Mouse (Mus musculus): ENCODE results near the gene Nckap1l. TPM values are rescaled to one million over a fixed set of nuclear protein-coding genes. Genes with fewer than 3 reads are reported as not detected.

Gene Nckap1l
- polyA plus RNA-seq, 1 experiment from 2014 or later: 5.9 TPM

DNA sequence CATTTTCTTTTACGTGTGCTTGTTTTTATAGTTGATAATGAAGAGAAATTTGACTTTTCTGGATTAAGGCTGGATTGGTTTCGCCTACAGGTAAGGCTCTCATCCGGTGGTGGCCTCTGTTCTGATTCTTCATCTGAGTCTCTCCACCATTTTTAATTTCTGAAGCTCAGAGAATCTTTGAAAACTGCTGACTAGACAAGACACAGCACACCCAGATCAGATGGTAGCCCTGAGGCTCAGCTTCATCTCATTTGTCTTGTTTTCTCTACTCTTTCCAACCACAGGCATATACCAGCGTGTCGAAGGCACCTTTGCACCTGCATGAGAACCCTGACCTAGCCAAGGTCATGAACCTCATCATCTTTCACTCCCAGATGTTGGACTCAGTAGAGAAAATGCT, 20.2 kb downstream of the Nckap1l start:
- no peaks in the 10 kb centered on the region for H3K27me3 ChIP-seq

GRCm38 (mm10) chr15:103479080-103479606, 25.5 kb downstream of the Nckap1l start:
- Histone ChIP-seq H3K27ac (no peak overlapping the region), H3K4me3 (replicated peaks) (no peak overlapping the region), H3K27me3 (no peaks in the 10 kb centered on the region), H3K4me1 (replicated peaks) (no peaks in the 10 kb centered on the region), H3K36me3 (no peaks in the 10 kb centered on the region), H3K9ac (no peak overlapping the region), H3K4me2 (no peak overlapping the region), H3K9me3 (replicated peaks) (no peaks in the 10 kb centered on the region)
- WGBS (ENCODE audit: insufficient replicate concordance): 49% methylated on average over 1 of the region's 1 CpGs
- no peak for DNase-seq
- no peak for ATAC-seq (ENCODE audit: low read depth)

More for the DNA sequence above, 20.2 kb downstream of the Nckap1l start:
- Histone ChIP-seq H3K36me3 (no peaks in the 10 kb centered on the region), H3K27ac (no peak overlapping the region), H3K9me3 (replicated peaks) (no peaks in the 10 kb centered on the region), H3K4me2 (no peak overlapping the region), H3K4me3 (replicated peaks) (no peak overlapping the region), H3K9ac (no peak overlapping the region), H3K4me1 (replicated peaks) (no peaks in the 10 kb centered on the region)
- WGBS (ENCODE audit: insufficient replicate concordance): 73% methylated on average over 5 of the region's 5 CpGs
- DNase-seq: no peak
- ATAC-seq (ENCODE audit: low read depth): no peak

- Histone ChIP-seq H3K9me3 (replicated peaks) (no peaks in the 10 kb centered on the region), H3K36me3 (no peaks in the 10 kb centered on the region), H3K9ac (no peak overlapping the region), H3K4me1 (replicated peaks) (no peaks in the 10 kb centered on the region), H3K4me3 (replicated peaks) (no peak overlapping the region), H3K4me2 (no peak overlapping the region), H3K27me3 (no peaks in the 10 kb centered on the region), H3K27ac (no peak overlapping the region)
- 54% methylated on average over 2 of the region's 2 CpGs for WGBS (ENCODE audit: insufficient replicate concordance)
- DNase-seq (no peak), ATAC-seq (ENCODE audit: low read depth) (no peak)
Measured at GRCm38 (mm10) chr15:103480129-103480528, 26.5 kb downstream of the Nckap1l start.

GRCm38 (mm10) chr15:103482488-103482887, 28.9 kb downstream of the Nckap1l start:
- Histone ChIP-seq H3K4me3 (replicated peaks) (no peak overlapping the region), H3K9me3 (replicated peaks) (no peaks in the 10 kb centered on the region), H3K27me3 (no peaks in the 10 kb centered on the region), H3K36me3 (no peaks in the 10 kb centered on the region), H3K27ac (no peak overlapping the region), H3K4me1 (replicated peaks) (no peaks in the 10 kb centered on the region), H3K4me2 (no peak overlapping the region), H3K9ac (no peak overlapping the region)
- no peak for DNase-seq
- no peak for ATAC-seq (ENCODE audit: low read depth)
- 14% methylated on average over 1 of the region's 1 CpGs for WGBS (ENCODE audit: insufficient replicate concordance)

- 67% methylated on average over 2 of the region's 2 CpGs for WGBS (ENCODE audit: insufficient replicate concordance)
- no peak for ATAC-seq (ENCODE audit: low read depth)
Measured at GRCm38 (mm10) chr15:103484490-103484889, 30.9 kb downstream of the Nckap1l start.

DNA sequence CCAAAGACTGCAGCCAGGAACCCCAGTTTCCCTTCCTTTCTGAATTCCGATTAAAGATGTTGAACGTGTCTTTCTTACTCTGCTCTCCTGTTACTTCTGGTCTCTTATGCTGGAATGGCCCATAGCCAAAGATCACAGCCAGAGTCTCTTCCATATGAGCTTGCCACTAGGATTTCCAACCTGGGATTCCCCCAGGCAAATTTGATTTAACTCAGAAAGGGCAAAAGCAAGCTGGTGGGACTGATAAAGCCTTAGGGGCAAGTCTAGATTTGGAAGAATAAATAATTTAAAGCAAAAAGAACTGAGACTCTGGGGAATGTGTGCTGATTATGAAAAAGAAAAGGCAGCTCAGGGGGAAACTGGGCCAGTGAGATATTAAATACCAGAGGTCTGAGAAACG, 31.5 kb downstream of the Nckap1l start:
- no peaks in the 10 kb centered on the region for H3K36me3 ChIP-seq
- H3K4me2 ChIP-seq: no peak overlapping the region
- no peak overlapping the region for H3K4me3 ChIP-seq (replicated peaks)
- no peaks in the 10 kb centered on the region for H3K9me3 ChIP-seq (replicated peaks)
- no peak overlapping the region for H3K9ac ChIP-seq
- DNase-seq (no peak), ATAC-seq (ENCODE audit: low read depth) (no peak)
- 63% methylated on average over 3 of the region's 3 CpGs for WGBS (ENCODE audit: insufficient replicate concordance)
- H3K27me3 ChIP-seq: no peaks in the 10 kb centered on the region
- no peaks in the 10 kb centered on the region for H3K4me1 ChIP-seq (replicated peaks)
- H3K27ac ChIP-seq: no peak overlapping the region

More at GRCm38 (mm10) chr15:103484490-103484889, 30.9 kb downstream of the Nckap1l start:
- Histone ChIP-seq H3K27ac (no peak overlapping the region), H3K9me3 (replicated peaks) (no peaks in the 10 kb centered on the region), H3K36me3 (no peaks in the 10 kb centered on the region), H3K27me3 (no peaks in the 10 kb centered on the region), H3K9ac (no peak overlapping the region), H3K4me2 (no peak overlapping the region), H3K4me3 (replicated peaks) (no peak overlapping the region), H3K4me1 (replicated peaks) (no peaks in the 10 kb centered on the region)
- no peak for DNase-seq

DNA sequence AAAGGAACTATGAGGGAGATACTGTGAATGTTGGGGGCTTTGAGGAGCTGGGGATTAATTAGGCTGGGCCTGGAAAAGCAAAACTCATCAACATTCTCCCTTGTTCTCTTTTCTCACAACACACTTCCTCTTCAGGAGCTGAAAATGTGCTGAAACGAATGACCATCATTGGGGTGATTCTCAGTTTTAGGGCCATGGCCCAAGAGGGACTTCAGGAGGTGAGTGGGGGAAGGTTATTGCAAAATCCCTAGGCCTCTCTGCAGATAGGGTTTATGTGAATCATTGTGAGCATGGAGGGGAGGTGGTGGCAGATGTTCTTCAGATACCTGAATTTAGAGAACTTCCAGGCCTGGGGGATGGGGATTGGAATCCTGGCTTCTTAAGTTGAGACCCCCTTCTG, 33.1 kb downstream of the Nckap1l start:
- no peak overlapping the region for H3K9ac ChIP-seq
- H3K4me3 ChIP-seq (replicated peaks): no peak overlapping the region
- H3K4me2 ChIP-seq: no peak overlapping the region
- no peaks in the 10 kb centered on the region for H3K4me1 ChIP-seq (replicated peaks)
- DNase-seq (no peak), ATAC-seq (ENCODE audit: low read depth) (no peak)
- no peaks in the 10 kb centered on the region for H3K36me3 ChIP-seq
- no peaks in the 10 kb centered on the region for H3K9me3 ChIP-seq (replicated peaks)
- no peaks in the 10 kb centered on the region for H3K27me3 ChIP-seq
- H3K27ac ChIP-seq: no peak overlapping the region
- WGBS (ENCODE audit: insufficient replicate concordance): 33% methylated on average over 1 of the region's 1 CpGs

DNA sequence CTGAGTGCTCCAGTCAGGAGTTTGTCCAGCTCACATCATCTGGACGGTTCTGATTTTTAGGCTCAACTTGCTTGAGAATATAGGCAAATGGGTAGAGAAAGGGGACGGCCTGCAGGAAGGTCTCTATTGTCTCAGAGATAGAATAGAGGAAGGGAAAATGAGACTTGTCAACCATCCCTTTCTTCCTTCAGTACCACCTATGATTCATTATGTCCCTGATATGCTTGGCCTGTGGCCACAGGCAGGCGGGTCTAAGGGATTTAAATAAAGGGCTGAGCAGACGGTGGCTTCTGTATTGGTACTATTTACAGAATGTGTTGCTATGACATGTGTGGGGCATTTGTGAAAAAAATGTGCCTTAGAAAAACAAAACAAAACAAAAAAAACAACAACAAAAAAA, 34.7 kb downstream of the Nckap1l start:
- no peak overlapping the region for H3K9ac ChIP-seq
- H3K36me3 ChIP-seq: no peaks in the 10 kb centered on the region
- no peaks in the 10 kb centered on the region for H3K4me1 ChIP-seq (replicated peaks)
- ATAC-seq (ENCODE audit: low read depth) (no peak), DNase-seq (no peak)
- no peak overlapping the region for H3K4me3 ChIP-seq (replicated peaks)
- H3K9me3 ChIP-seq (replicated peaks): no peaks in the 10 kb centered on the region
- no peaks in the 10 kb centered on the region for H3K27me3 ChIP-seq
- no peak overlapping the region for H3K4me2 ChIP-seq
- 56% methylated on average over 4 of the region's 4 CpGs for WGBS (ENCODE audit: insufficient replicate concordance)
- no peak overlapping the region for H3K27ac ChIP-seq

GRCm38 (mm10) chr15:103496204-103497140, 42.9 kb downstream of the Nckap1l start:
- Histone ChIP-seq H3K9me3 (replicated peaks) (no peaks in the 10 kb centered on the region), H3K4me3 (replicated peaks) (no peak overlapping the region), H3K27me3 (no peaks in the 10 kb centered on the region), H3K4me1 (replicated peaks) (no peaks in the 10 kb centered on the region), H3K4me2 (no peak overlapping the region), H3K9ac (no peak overlapping the region), H3K36me3 (no peaks in the 10 kb centered on the region), H3K27ac (no peak overlapping the region)
- DNase-seq: no peak
- 69% methylated on average over 10 of the region's 10 CpGs for WGBS (ENCODE audit: insufficient replicate concordance)
- ATAC-seq (ENCODE audit: low read depth): no peak

DNA sequence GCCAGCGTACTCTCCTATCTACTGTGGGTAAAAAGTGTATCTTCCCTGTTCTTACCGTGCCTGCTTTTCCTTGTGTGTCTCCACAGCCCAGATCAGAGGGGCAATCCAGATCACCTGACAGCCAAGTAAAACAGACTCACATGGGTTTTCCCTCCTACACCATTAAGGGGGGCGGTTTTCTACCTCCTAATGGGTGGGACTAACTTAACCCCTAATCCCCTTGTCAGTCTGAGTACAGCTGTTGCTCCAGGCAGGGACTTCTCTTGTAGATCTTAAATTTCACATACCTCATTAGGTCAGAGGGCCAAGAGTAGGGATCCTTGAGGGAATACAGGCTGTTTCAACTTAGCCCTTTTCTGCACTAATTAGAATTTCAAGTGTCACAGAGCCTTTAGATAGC, 44.6 kb downstream of the Nckap1l start:
- Histone ChIP-seq H3K27ac (no peak overlapping the region), H3K4me3 (replicated peaks) (no peak overlapping the region), H3K36me3 (no peaks in the 10 kb centered on the region), H3K9ac (no peak overlapping the region), H3K9me3 (replicated peaks) (no peaks in the 10 kb centered on the region), H3K4me2 (no peak overlapping the region), H3K27me3 (peaks cover 16% of the 10 kb centered on the region), H3K4me1 (replicated peaks) (peaks cover 1% of the 10 kb centered on the region; the same call in 1 of the 2 replicates)
- 60% methylated on average over 3 of the region's 3 CpGs for WGBS (ENCODE audit: insufficient replicate concordance)
- DNase-seq (no peak), ATAC-seq (ENCODE audit: low read depth) (no peak)

DNA sequence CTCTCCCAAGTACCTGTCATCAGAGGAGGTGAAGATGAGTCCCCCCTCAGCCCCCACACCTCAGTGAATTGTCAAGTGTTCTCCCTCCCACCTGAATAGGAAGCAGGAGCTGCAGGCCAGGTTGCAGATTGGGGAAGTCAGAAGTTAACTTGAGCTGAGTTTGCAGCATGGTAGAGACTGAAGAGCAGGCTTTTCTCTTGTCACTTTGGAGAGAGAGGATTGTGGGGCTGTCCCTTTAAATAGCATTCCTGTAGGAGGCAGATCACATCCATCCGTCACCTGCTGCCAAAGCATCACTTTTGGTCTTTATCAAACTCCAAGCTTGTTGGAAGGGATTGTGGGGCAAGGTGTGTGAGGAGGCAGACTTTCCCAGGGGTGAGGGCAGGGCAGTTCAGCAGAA, 47.1 kb downstream of the Nckap1l start:
- H3K9ac ChIP-seq: no peak overlapping the region
- no peaks in the 10 kb centered on the region for H3K9me3 ChIP-seq (replicated peaks)
- no peak overlapping the region for H3K4me3 ChIP-seq (replicated peaks)
- peaks cover 41% of the 10 kb centered on the region for H3K27me3 ChIP-seq
- no peak overlapping the region for H3K4me2 ChIP-seq
- DNase-seq (no peak), ATAC-seq (ENCODE audit: low read depth) (no peak)
- peaks cover 3% of the 10 kb centered on the region; the same call in 1 of the 2 replicates for H3K4me1 ChIP-seq (replicated peaks)
- no peaks in the 10 kb centered on the region for H3K36me3 ChIP-seq
- WGBS (ENCODE audit: insufficient replicate concordance): 42% methylated on average over 1 of the region's 1 CpGs
- no peak overlapping the region for H3K27ac ChIP-seq

DNA sequence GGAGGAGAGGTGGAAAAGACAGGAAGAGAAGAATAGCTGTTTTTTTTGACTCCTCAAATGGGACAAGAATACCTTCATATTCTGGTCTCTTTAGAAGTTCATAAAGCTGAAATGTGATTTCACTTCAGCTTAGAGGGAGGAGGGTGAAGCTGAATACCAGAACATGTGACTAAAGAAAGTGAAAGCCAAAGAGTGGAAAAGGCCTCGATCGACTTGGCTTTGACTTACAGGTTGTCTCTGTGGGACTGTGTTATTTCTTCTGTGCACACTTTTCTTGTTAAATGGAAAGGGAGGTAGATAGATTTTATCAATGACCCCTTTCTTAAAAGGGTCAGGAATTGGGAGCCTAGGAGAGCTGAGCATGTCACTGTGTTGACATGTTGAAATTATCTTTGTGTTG, 47.6 kb downstream of the Nckap1l start:
- peaks cover 3% of the 10 kb centered on the region; the same call in 1 of the 2 replicates for H3K4me1 ChIP-seq (replicated peaks)
- H3K9me3 ChIP-seq (replicated peaks): no peaks in the 10 kb centered on the region
- H3K9ac ChIP-seq: no peak overlapping the region
- H3K4me3 ChIP-seq (replicated peaks): no peak overlapping the region
- ATAC-seq (ENCODE audit: low read depth) (no peak), DNase-seq (no peak)
- H3K4me2 ChIP-seq: no peak overlapping the region
- H3K36me3 ChIP-seq: no peaks in the 10 kb centered on the region
- H3K27ac ChIP-seq: no peak overlapping the region
- WGBS (ENCODE audit: insufficient replicate concordance): 55% methylated on average over 2 of the region's 2 CpGs
- peaks cover 41% of the 10 kb centered on the region for H3K27me3 ChIP-seq

All from liver, embryonic 13.5 days (tissue).